Mouse (Mus musculus): ENCODE results near the gene Inhbe. TPM values are rescaled to one million over a fixed set of nuclear protein-coding genes. Genes with fewer than 3 reads are reported as not detected.
A peak's percentile ranks its signal among the peaks of the same experiment; 100 is the strongest.

Inhbe gene
- polyA plus RNA-seq, 1 experiment, result not detected

DNA sequence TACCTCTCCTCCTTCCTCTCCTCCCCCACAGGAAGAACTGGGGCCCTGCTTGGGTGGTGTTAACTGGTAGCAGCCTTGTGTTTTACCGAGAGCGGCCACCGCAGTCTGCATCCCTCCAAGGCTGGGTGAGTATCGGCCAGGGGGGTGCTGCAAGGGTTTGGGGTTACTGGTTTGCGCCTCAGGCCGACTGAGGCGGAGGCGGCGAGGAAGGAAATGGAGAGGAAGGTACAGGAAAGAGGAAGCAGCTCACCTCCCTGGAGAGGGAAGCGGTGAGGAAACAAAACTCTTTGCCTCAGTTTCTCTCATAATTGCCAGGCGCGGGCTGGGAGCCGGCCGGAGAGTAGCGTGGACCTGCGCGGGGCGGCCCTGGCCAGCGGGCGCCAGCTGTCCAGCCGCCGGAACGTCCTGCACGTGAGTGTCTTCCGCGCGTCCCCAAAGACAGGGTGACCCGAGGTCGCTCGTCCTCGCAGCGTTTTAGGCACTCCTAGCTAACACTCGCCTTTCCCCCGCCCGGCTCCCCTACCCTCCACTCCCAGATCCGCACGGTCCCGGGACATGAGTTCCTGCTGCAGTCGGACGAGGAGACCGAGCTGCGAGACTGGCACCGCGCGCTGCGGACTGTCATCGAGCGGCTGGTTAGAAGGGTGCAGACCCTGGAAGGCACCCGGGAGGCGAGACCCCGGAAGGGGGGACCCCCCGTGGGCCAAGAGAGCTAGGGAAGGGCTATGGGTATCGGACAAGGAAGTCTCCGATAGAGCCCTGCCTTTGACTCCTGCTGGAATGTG is 28.0 kb downstream of the Inhbe start:
- TF ChIP-seq FLI1 (IDR thresholded peaks at IDR 0.05; ENCODE audit: low read length) (no peak), GATA1 (IDR thresholded peaks at IDR 0.05; ENCODE audit: borderline replicate concordance, low read length) (no peak)
- Histone ChIP-seq H3K9me3 (no peaks in the 10 kb centered on the region), H3K4me3 (replicated peaks) (peak overlapping the region; percentile 95), H3K27me3 (replicated peaks) (peaks cover 28% of the 10 kb centered on the region), H3K36me3 (replicated peaks; ENCODE audit: low read length) (peaks cover 34% of the 10 kb centered on the region), H3K4me1 (peaks cover 68% of the 10 kb centered on the region)

DNA sequence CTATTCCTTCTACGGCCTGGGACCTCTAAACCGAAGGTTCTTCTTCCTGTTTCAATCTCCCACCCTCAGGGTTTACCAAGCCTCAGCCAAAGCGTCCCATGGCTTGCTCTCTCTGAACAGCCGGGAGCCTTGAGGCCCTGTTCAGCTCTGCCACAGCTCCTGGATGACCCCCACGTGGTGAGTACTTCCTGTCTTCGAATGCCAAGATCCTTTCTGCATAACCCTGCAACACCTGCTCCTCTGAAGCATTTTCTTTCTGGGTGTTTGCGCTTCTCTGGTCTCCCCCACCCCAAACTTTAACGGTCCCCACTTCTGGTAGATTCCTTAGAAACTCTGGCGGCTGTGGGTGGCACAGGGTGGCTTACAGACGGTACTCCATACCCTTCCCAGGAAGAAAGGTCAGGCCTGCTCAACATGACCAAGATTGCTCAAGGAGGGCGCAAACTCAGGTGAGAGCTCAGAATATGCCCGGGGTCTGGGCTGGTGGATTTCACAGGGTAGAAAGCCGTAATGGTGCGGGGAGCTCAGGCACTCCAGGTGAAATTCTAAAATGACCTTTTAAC is 28.7 kb downstream of the Inhbe start:
- TF ChIP-seq FLI1 (IDR thresholded peaks at IDR 0.05; ENCODE audit: low read length) (no peak), GATA1 (IDR thresholded peaks at IDR 0.05; ENCODE audit: borderline replicate concordance, low read length) (no peak)
- peaks cover 26% of the 10 kb centered on the region for H3K27me3 ChIP-seq (replicated peaks)
- H3K36me3 ChIP-seq (replicated peaks; ENCODE audit: low read length), result peaks cover 32% of the 10 kb centered on the region
- no peaks in the 10 kb centered on the region for H3K9me3 ChIP-seq
- H3K4me3 ChIP-seq (replicated peaks), result peak overlapping the region; percentile 95
- peaks cover 74% of the 10 kb centered on the region for H3K4me1 ChIP-seq

DNA sequence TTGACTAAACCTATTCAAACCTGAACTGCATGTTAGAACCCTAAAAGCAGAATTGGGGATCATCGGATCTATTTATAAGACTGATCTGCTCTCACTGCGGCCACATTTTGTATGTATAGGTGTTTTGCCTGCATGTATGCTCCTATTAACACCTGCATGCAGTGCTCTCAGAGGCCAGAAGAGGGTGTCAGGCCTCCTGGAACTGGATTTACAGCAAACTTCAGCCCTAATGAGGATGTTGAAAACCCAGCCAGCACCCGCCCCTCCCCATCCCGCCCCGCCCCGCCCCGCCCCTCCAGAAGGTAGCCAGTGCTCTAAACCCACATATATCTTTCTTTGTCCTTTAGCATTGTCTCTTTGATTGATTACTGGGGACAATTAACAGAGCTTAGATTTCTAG is 29.7 kb downstream of the Inhbe start:
- Histone ChIP-seq H3K36me3 (replicated peaks; ENCODE audit: low read length) (peaks cover 22% of the 10 kb centered on the region), H3K4me3 (replicated peaks) (peak overlapping the region; percentile 85), H3K9me3 (no peaks in the 10 kb centered on the region), H3K4me1 (peaks cover 76% of the 10 kb centered on the region), H3K27me3 (replicated peaks) (peaks cover 23% of the 10 kb centered on the region)
- TF ChIP-seq FLI1 (IDR thresholded peaks at IDR 0.05; ENCODE audit: low read length), result no peak
- TF ChIP-seq GATA1 (IDR thresholded peaks at IDR 0.05; ENCODE audit: borderline replicate concordance, low read length), result no peak

DNA sequence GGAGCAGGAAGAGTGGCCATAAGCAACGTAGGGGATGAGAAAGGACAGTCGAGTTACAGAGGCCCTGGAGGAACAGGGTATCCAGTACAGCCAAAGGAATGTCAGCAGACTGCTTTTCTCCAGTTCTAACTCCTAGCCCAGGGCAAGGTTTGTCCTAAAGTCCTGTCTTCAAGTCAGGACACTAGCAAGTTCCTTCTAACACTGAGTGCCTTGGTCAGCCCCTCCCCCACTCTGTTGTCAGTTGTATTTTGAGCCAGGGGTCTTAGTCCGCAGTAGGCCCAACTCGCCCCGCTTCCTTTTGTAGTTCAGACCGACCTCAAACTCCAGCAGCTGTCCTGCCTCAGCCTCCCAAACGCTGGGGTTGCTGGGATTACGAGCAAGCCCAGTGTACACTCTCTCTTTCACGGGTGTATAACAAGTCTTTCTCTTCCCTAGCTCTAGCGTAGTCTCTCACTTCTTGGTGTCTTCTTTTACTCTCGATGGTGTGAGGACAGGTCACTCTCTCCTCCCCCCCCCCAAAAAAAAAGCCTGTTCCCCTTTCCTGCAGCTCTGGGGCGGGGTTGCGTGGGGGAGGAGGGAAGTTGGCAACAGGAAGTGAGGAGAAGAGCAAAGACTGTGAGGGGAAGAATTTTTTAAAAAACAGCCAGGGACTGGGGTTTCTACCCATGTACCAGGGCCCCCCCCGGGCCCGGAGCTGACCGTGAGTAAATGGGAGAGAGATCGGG is 30.9 kb downstream of the Inhbe start:
- Histone ChIP-seq H3K9me3 (no peaks in the 10 kb centered on the region), H3K4me1 (peaks cover 76% of the 10 kb centered on the region), H3K27me3 (replicated peaks) (peaks cover 17% of the 10 kb centered on the region), H3K4me3 (replicated peaks) (peak overlapping the region; percentile 85), H3K36me3 (replicated peaks; ENCODE audit: low read length) (peaks cover 10% of the 10 kb centered on the region)
- TF ChIP-seq GATA1 (IDR thresholded peaks at IDR 0.05; ENCODE audit: borderline replicate concordance, low read length) (no peak), FLI1 (IDR thresholded peaks at IDR 0.05; ENCODE audit: low read length) (no peak)

DNA sequence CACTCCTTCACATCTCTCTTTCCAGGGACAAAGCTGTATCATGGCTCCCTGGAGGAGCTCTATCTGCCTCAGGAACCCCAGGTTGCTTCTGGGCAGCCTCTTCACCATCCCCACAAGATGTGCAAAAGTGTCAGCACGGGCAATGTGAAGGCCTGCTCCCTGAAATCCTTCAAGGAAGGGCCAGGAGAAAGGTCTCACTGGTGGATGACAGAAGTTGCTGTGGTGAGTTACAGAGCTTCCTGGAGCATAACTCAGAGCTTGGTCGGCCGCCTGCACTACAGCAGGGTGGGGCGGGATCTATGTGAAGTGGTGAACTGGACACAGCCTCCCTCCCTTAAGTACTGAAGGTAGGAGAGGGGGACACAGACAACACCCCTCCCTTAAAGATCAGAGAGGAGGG is 31.5 kb downstream of the Inhbe start:
- TF ChIP-seq FLI1 (IDR thresholded peaks at IDR 0.05; ENCODE audit: low read length) (no peak), GATA1 (IDR thresholded peaks at IDR 0.05; ENCODE audit: borderline replicate concordance, low read length) (no peak)
- H3K36me3 ChIP-seq (replicated peaks; ENCODE audit: low read length), result peaks cover 5% of the 10 kb centered on the region
- H3K4me3 ChIP-seq (replicated peaks), result peak overlapping the region; percentile 85
- peaks cover 83% of the 10 kb centered on the region for H3K4me1 ChIP-seq
- no peaks in the 10 kb centered on the region for H3K9me3 ChIP-seq
- H3K27me3 ChIP-seq (replicated peaks), result peaks cover 17% of the 10 kb centered on the region

DNA sequence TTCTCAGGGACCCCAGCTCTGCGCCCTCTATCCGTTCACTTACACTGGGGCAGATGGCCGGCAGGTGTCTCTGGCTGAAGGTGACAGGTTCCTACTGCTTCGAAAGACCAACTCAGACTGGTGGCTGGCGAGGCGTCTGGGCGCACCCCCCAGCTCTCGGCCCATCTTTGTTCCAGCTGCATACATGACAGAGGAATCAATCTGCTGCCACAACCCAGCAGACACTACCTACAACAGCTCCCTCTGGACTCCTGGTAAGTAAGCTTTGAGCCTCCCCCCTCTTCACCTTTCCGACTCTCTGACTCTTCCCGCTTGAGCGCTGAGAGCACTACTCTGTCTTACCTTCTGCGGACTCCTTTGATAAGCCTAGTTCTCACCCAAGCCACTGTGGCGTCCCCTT is 32.0 kb downstream of the Inhbe start:
- Histone ChIP-seq H3K4me1 (peaks cover 87% of the 10 kb centered on the region), H3K27me3 (replicated peaks) (peaks cover 14% of the 10 kb centered on the region), H3K36me3 (replicated peaks; ENCODE audit: low read length) (peaks cover 2% of the 10 kb centered on the region), H3K9me3 (no peaks in the 10 kb centered on the region), H3K4me3 (replicated peaks) (no peak overlapping the region)
- no peak for TF ChIP-seq GATA1 (IDR thresholded peaks at IDR 0.05; ENCODE audit: borderline replicate concordance, low read length)
- no peak for TF ChIP-seq FLI1 (IDR thresholded peaks at IDR 0.05; ENCODE audit: low read length)

DNA sequence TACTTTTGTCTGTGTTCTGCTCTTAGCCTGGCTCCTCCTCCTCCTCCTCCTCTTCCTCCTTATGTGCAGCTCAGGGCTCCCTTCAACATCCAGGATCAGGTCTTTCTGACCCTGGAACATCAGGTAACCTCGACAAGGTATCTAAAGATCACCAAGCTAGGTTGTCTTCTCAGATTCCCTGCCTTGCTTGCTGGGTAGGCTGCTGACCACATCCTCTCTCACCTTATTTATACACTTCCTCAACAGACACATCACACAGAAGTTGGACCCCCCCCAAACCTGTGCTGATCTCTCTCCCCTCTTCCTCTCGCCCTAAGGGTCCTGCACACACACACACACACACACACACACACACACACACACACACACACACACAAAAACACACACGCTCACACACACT is 32.6 kb downstream of the Inhbe start, which contains the start of gene Arhgap9:
Gene Arhgap9, plus strand, starts transcription at position 344 of the 400 bp plus-strand sequence.
- no peak for TF ChIP-seq GATA1 (IDR thresholded peaks at IDR 0.05; ENCODE audit: borderline replicate concordance, low read length)
- no peak for TF ChIP-seq FLI1 (IDR thresholded peaks at IDR 0.05; ENCODE audit: low read length)
- Histone ChIP-seq H3K9me3 (no peaks in the 10 kb centered on the region), H3K4me1 (peaks cover 83% of the 10 kb centered on the region), H3K27me3 (replicated peaks) (peaks cover 10% of the 10 kb centered on the region), H3K4me3 (replicated peaks) (peak within 1 kb of the TSS; percentile 85), H3K36me3 (replicated peaks; ENCODE audit: low read length) (no peaks in the 10 kb centered on the region)

DNA sequence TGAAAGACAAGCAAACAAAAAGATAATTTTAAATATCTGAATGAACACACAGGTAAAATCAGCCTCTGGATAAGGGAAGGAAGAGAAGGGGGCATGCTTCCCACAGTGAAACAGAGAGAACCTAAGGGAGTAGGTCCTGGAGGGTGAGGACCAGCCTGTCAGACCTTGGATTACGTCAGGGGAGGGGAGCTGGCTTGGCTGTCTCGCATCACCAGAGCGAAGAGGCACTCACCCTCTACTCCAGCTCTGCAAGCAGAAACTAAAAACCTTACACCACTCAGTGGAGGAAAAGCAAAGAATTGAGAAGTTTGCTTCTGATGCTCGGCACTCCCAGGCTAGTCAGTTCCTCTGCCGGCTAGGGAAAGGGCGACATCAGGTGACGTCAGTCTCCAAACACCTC is 34.2 kb downstream of the Inhbe start:
- TF ChIP-seq FLI1 (IDR thresholded peaks at IDR 0.05; ENCODE audit: low read length), result no peak
- no peak for TF ChIP-seq GATA1 (IDR thresholded peaks at IDR 0.05; ENCODE audit: borderline replicate concordance, low read length)
- no peaks in the 10 kb centered on the region for H3K36me3 ChIP-seq (replicated peaks; ENCODE audit: low read length)
- no peaks in the 10 kb centered on the region for H3K27me3 ChIP-seq (replicated peaks)
- peaks cover 66% of the 10 kb centered on the region for H3K4me1 ChIP-seq
- peaks cover 3% of the 10 kb centered on the region; the same call in 1 of the 2 replicates for H3K9me3 ChIP-seq
- H3K4me3 ChIP-seq (replicated peaks), result no peak overlapping the region

DNA sequence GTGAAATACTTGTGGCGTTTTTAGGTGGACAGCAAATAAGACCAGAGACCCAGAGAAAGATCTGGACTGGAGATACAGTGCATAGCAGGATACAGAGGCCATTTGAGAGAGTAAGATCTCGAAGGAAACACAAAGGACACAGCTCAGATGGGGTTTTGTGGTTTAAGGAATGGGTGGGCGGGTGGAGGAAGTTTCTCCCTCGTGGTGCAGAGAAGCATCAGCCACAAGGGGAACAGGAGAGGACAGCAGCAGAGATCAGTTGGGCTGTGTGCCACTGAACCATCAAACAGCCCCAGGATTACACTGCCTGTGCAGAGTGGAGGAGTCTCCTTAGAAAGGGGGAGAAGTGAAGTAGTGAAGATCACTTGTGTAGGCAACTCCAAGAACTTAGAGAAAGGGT is 36.2 kb downstream of the Inhbe start:
- Histone ChIP-seq H3K4me1 (peaks cover 54% of the 10 kb centered on the region), H3K4me3 (replicated peaks) (peak overlapping the region; percentile 70), H3K36me3 (replicated peaks; ENCODE audit: low read length) (no peaks in the 10 kb centered on the region), H3K9me3 (peaks cover 3% of the 10 kb centered on the region; the same call in 1 of the 2 replicates), H3K27me3 (replicated peaks) (no peaks in the 10 kb centered on the region)
- TF ChIP-seq GATA1 (IDR thresholded peaks at IDR 0.05; ENCODE audit: borderline replicate concordance, low read length) (no peak), FLI1 (IDR thresholded peaks at IDR 0.05; ENCODE audit: low read length) (no peak)

Data from megakaryocyte, embryonic 14.5 days (primary cell).